Mouse (Mus musculus): ENCODE data around the gene Zic5.
"Not testable (repeated sequence)": the region's sequence is repeated elsewhere in the genome, so short reads cannot be mapped to it uniquely, and the experiment has no call there.

Gene Zic5

GRCm38 (mm10) chr14:122465931-122466490 is 534 bp upstream of the Zic5 start:
- DNase-seq (ENCODE audit: low read depth, low spot score), result peak; percentile 54

- no peak for DNase-seq (ENCODE audit: low read depth, low spot score)
Observed at GRCm38 (mm10) chr14:122464351-122464762, 1.1 kb downstream of the Zic5 start.

- peak; percentile 57 for DNase-seq (ENCODE audit: low read depth, low spot score)
Observed at GRCm38 (mm10) chr14:122463734-122464341, 1.6 kb downstream of the Zic5 start.

- DNase-seq (ENCODE audit: low read depth, low spot score), result peak; percentile 51
Observed at GRCm38 (mm10) chr14:122463080-122463691, 2.3 kb downstream of the Zic5 start.

GRCm38 (mm10) chr14:122462689-122463079 is 2.8 kb downstream of the Zic5 start:
- peak; percentile 24 for DNase-seq (ENCODE audit: low read depth, low spot score)

- no peak for DNase-seq (ENCODE audit: low read depth, low spot score)
Observed at GRCm38 (mm10) chr14:122461966-122462365, 3.5 kb downstream of the Zic5 start.

GRCm38 (mm10) chr14:122461500-122461899 is 4.0 kb downstream of the Zic5 start:
- DNase-seq (ENCODE audit: low read depth, low spot score), result no peak

- DNase-seq (ENCODE audit: low read depth, low spot score), result no peak
Observed at GRCm38 (mm10) chr14:122460226-122460625, 5.3 kb downstream of the Zic5 start.

GRCm38 (mm10) chr14:122459776-122460175 is 5.7 kb downstream of the Zic5 start:
- no peak for DNase-seq (ENCODE audit: low read depth, low spot score)

- DNase-seq (ENCODE audit: low read depth, low spot score), result not testable (repeated sequence)
Observed at GRCm38 (mm10) chr14:122459332-122459731, 6.1 kb downstream of the Zic5 start.

GRCm38 (mm10) chr14:122455562-122455958 is 9.9 kb downstream of the Zic5 start:
- no peak for DNase-seq (ENCODE audit: low read depth, low spot score)

- DNase-seq (ENCODE audit: low read depth, low spot score), result no peak
Observed at GRCm38 (mm10) chr14:122454901-122455561, 10.4 kb downstream of the Zic5 start.

- no peak for DNase-seq (ENCODE audit: low read depth, low spot score)
Observed at GRCm38 (mm10) chr14:122453996-122454738, 11.3 kb downstream of the Zic5 start.

GRCm38 (mm10) chr14:122453388-122453995 is 12.0 kb downstream of the Zic5 start:
- DNase-seq (ENCODE audit: low read depth, low spot score), result peak; percentile 62

GRCm38 (mm10) chr14:122452701-122453387 is 12.6 kb downstream of the Zic5 start:
- no peak for DNase-seq (ENCODE audit: low read depth, low spot score)

- no peak for DNase-seq (ENCODE audit: low read depth, low spot score)
Observed at GRCm38 (mm10) chr14:122451551-122452145, 13.8 kb downstream of the Zic5 start.

- DNase-seq (ENCODE audit: low read depth, low spot score), result peak; percentile 64
Observed at GRCm38 (mm10) chr14:122450496-122451382, 14.7 kb downstream of the Zic5 start, which contains the start of gene Gm5089. Gm5089 (minus strand) TSS chr14:122451115.

GRCm38 (mm10) chr14:122449601-122450495 is 15.6 kb downstream of the Zic5 start:
- peak; percentile 71 for DNase-seq (ENCODE audit: low read depth, low spot score)
